Mouse (Mus musculus) embryonic stem cell, embryonic (primary cell): ENCODE measurements around the gene Otulin.

Experiments used
- CTCF ChIA-PET, 4 experiments: fragments of 300-600 bp in 2 of 4; fragments of 350-600 bp in 2 of 4; sonication (Branson Sonifier 250); formaldehyde crosslinking; loops; one replicate each; lab custom pipeline; 2022; ENCODE audit warnings: inconsistent platforms in 2 of 4; lab: Charles Lee
- POLR2A ChIA-PET, 4 experiments: fragments of 300-600 bp in 2 of 4; fragments of 350-600 bp in 2 of 4; sonication (Branson Sonifier 250); formaldehyde crosslinking; loops; one replicate each; lab custom pipeline; 2022; ENCODE audit warnings: antibody characterized with exemption in 4 of 4, inconsistent platforms in 1 of 4; lab: Charles Lee

Gene Otulin

DNA sequence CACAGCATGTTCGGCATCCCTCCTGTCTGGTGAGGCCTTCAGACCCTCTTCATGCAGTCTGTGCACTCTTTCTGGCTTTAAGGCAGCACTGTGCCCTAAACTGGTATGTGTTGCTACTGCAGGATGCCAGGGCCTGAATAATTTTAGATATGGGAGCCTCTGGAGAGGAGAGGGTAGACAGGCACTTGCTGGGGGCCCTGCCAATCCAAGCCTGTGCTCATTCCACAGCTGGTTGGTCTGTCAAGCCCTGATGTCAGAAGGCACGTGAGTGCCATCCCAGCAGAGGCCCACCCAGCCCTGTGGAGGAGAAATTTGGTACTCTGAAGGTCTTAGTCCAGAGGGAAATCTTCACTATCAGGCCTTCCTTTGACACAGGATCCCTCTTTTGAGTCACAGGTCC, 49.7 kb downstream of the Otulin start:
- ChIA-PET POLR2A (interaction anchor here in 1 of 4 experiments (0.9 to 1.6 kb wide), 2 partner anchors 13 to 16 kb away, joined by 3 to 4 read pairs; no protein-coding TSS in a partner anchor), CTCF (interaction anchor here in 1 of 4 experiments (2.4 kb wide), 1 partner anchor 13 kb away, joined by 6 read pairs; no protein-coding TSS in a partner anchor)

DNA sequence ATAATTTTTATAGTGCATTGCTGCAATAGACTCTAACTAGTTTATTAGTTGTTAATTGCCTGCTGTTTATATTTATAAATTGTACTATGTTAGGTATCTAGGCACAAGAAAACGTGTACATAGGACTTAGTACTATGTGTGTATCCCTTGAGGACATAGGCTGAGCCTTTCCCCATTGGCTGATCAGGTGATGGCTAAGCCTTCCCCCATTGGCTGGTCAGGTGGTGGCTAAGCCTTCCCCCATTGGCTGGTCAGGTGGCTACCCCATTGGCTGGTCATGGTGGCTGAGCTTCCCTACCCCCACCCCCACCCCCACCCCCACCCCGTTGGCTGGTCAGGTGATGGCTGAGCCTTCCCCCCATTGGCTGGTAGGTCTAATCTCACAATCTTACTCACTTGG, 50.6 kb downstream of the Otulin start:
- CTCF ChIA-PET: no interaction called here
- POLR2A ChIA-PET: interaction anchor here in 1 of 4 experiments (0.7 to 1.1 kb wide), 2 partner anchors 11 to 50 kb away, joined by 4 read pairs; no protein-coding TSS in a partner anchor

DNA sequence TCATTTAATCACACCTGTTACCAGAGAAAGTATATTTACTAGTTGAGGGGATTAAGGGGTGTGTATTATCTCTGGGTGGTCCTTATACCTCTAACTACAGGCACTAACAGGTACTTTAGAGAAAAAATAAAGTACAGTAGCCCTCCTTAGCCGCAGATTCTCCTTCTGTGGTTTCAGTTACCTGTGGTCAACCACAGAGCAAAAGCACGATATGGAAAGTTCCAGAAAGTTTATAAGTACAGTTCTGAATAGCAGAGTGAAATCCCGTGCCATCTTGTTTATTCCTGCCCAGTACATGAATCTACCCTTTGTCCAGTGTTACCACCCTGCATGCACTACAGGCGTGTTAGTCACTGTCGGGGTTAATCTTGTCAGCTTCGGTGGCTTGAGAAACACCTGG, 51.6 kb downstream of the Otulin start:
- CTCF ChIA-PET: no interaction called here
- POLR2A ChIA-PET: interaction anchor here in 1 of 4 experiments (1.1 kb wide), 1 partner anchor 12 kb away, joined by 4 read pairs; no protein-coding TSS in a partner anchor

DNA sequence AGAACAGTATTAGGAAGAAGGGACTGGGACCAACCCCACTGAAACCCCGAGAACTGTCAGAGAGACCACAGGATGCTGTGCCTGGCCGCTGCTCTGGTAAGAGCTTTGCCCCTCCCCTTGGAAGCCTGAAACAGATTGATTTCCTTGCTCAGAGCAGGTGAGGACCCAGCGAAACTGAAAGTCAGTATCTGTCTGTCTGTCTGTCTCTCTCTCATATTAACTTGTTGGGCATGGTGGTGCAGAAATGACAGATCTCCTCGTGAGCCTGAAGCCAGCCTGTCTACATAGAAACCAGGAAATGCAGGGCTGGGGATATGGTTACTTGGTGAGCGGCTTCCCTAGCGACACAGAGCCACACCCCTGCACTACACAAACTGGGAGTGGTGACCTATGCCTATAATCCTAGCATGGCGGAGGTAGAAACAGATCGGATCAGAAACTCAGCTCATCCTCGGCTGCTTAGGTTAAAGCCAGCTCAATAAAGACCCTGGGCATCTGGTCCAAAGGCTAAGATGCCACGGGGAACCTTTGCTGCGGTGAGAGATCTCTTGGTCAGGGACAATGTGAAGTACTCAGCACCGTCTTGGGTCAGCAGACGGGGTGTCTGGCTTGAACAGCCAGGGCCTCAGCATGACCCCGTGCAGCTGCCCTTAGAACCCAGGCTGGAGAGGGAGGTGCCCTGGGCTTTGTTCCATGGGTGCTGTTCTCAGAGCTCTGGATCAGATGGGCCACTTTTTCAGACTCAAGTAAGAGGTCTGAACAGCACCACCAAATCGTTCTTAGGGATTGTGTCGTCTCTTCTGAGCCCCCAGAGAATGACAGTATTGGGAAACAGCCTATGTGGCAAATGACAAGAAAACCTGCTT, 52.3 kb downstream of the Otulin start:
- POLR2A ChIA-PET: interaction anchor here in 3 of 4 experiments (0.5 to 1.0 kb wide), 5 partner anchors 16 to 233 kb away, joined by 3 to 5 read pairs (median 3); no protein-coding TSS in a partner anchor

DNA sequence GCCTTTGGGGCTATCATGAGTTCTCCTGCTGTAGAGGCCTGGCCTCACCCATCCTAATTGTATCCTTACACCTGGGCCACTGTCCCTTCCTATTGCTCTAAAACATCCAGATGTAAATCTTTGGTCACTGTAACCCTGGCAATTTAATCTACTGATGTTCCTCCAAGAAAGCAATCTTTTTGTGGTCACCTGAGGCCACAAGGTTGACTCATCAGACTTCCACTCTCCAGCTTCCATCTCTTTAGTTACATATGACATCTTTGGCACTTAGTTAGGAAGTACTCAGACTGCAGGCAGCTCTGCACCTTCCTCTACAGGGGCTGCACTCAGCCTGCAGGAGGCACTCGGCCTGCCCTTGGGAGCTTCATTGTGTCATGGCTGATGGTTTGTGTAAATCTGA, 53.6 kb downstream of the Otulin start:
- ChIA-PET CTCF (no interaction called here), POLR2A (interaction anchor here in 1 of 4 experiments (1.1 kb wide), 1 partner anchor 9 kb away, joined by 3 read pairs; no protein-coding TSS in a partner anchor)

More for the DNA sequence above, 52.3 kb downstream of the Otulin start:
- CTCF ChIA-PET: interaction anchor here in 1 of 4 experiments (0.6 kb wide), 1 partner anchor 113 kb away, joined by 6 read pairs; no protein-coding TSS in a partner anchor

DNA sequence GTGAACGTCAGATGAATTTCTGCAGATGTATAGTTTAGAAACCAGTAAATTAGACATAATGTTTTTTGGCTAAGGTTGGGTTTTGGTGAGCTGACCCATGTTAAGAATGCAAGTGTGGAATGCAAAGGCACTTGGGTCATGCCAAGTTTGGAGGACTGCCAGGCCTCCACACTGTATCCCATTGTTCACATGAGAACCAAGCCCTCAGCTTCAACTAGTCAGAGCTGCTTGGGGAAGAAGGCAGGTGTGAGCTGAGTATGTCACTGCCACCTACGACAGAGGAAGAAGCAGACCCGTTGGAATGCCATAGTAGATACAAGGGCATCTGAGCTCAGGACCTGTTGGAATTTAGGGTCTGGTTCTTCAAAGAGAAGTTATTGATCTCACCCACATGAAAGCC, 54.6 kb downstream of the Otulin start:
- CTCF ChIA-PET: interaction anchor here in 1 of 4 experiments (0.7 kb wide), 1 partner anchor 923 kb away, joined by 3 read pairs; no protein-coding TSS in a partner anchor
- POLR2A ChIA-PET: interaction anchor here in 1 of 4 experiments (1.1 kb wide), 1 partner anchor 10 kb away, joined by 3 read pairs; no protein-coding TSS in a partner anchor

DNA sequence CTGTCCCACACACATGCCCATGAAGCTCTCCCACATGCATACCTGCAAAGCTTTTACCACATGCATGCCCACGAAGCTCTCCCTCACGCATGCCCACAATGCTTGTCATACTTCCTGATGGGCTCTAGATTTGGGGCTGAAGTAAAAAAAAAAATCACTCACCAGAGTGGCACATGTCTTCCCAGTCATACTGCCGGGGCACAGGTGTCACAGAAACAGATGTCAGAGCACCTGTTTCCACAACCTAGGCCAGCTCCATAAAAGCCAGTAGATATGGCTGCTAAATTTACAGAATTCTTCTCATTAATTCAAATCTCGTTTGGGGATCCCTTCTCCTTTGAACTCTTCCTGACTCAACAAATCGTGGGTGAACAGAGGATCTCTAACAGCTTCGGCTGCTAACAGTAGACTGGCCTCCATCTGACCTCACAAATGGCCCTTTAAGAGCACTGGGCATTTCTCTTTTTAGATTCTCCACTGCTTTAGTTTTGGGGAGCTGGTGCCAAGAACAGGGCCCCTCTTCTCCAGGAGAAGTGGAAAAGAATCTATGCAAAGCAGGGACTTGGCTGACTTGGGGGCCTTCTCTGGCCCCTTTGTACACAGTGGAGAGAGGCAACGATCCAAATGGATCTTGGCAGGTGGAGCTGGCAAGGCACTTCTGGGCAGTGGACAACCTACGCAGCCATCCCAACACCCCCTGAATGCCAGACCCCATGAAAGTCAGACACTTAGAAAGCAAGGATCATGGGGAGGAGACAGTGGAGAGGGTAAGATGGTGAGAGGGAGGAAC, 55.3 kb downstream of the Otulin start:
- CTCF ChIA-PET: no interaction called here
- POLR2A ChIA-PET: interaction anchor here in 1 of 4 experiments (0.5 kb wide), 1 partner anchor 402 kb away, joined by 3 read pairs; no protein-coding TSS in a partner anchor

DNA sequence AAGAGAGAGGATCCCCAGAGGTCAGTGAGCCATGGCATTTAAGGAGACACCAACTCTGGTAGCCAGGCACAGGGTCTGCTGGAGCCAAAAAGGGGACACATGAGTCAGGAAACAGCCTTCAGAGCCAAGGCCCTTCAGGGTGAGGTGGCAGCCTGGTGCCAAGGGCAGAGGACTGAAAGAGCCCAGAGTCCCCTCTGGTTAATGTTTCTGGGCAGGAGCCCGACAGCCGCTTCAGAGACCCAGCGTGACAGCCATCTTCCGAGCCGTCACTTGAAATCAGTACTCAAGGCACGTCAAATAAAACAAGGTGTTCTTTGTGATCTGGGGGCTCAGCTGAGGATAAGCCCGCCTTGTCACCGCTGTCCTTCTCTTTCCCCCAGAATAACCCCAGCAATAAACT, 59.3 kb downstream of the Otulin start:
- ChIA-PET CTCF (no interaction called here), POLR2A (interaction anchor here in 1 of 4 experiments (0.8 to 1.5 kb wide), 3 partner anchors 18 to 212 kb away, joined by 3 read pairs; no protein-coding TSS in a partner anchor)

DNA sequence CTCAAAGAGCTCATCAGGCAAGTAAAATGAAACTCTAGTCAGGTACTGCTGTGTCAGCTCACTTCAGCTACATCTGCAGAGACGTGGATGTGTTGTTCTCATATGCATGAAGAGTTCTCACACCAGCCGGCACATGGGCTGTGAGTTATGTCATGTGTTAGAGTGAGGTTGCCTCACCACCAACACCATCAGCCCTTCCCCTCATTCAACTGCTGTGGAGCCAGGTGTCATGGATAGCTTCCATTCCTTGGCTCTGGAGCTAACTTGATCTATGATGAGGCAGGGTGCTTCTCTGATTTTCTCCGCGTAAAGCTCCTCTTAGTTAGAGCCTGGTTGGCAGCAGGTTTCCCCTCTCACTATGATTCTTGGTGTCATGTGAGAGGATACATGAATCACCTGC, 60.1 kb downstream of the Otulin start:
- ChIA-PET POLR2A (interaction anchor here in 3 of 4 experiments (0.6 to 1.6 kb wide), 6 partner anchors 10 to 121 kb away, joined by 3 to 6 read pairs (median 3); no protein-coding TSS in a partner anchor), CTCF (interaction anchor here in 1 of 4 experiments (1.0 kb wide), 1 partner anchor 13 kb away, joined by 3 read pairs; no protein-coding TSS in a partner anchor)

DNA sequence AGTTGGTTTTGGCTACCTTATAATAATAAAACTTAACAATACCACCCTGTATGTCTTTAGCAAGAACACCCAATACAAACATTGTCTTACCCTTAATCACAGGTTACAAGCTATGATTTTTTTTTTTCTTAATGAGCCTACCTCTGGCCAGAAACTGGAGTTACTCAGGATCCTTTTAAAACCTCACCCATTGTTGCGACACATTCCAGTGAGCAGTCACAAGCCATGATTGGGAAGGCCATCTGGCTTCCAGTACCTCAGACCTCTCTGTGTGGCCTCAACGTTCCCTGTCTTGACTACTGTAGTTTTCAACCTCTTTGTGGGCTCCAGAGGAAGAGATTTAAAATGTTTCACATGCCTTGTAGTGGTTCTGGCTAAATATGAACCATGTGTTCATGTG, 60.6 kb downstream of the Otulin start:
- POLR2A ChIA-PET: interaction anchor here in 3 of 4 experiments (0.6 to 1.6 kb wide), 5 partner anchors 9 to 120 kb away, joined by 3 to 6 read pairs (median 3); no protein-coding TSS in a partner anchor
- CTCF ChIA-PET: interaction anchor here in 1 of 4 experiments (1.0 kb wide), 1 partner anchor 13 kb away, joined by 3 read pairs; no protein-coding TSS in a partner anchor

DNA sequence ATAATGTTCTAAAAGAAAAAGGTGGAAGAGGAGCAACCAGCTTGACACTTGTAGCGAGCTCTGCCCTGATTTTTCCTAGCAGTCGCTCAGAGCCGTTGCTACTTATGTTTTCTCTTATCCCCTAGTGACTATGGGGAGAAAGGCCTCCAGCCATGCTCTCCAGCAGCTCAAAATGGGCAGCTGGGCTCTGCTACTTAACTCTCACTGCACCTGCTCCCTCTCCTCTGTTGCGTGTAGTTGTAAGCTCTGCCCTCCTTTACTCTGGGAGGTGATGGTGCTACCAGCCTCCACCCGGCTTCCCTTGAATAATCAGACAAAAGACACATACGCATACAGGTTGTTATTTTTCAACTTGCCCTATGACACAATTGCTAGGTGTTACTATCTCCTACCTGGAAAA, 62.1 kb downstream of the Otulin start:
- CTCF ChIA-PET: no interaction called here
- POLR2A ChIA-PET: interaction anchor here in 1 of 4 experiments (0.6 to 0.8 kb wide), 2 partner anchors 10 to 20 kb away, joined by 3 to 4 read pairs; no protein-coding TSS in a partner anchor

DNA sequence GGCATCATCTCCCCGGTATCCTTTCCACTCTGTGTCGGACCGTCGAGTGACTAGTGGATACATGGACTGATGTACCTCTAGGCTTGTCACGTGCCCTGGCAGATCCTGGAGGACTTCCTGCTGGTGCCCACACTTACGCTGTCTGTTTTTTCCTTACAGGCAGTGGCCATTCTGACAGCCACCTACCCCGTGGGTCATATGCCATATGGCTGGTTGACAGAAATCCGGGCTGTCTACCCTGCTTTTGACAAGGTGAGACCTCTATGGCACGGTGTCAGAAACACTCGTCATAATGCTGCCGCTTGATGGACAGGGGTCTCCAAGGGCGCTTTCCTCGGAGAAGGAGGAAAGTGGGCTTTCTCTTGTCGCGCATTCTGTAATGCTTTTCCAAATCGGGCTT, 63.1 kb downstream of the Otulin start:
- CTCF ChIA-PET: interaction anchor here in 1 of 4 experiments (0.6 to 1.1 kb wide), 2 partner anchors 23 to 26 kb away, joined by 3 read pairs; no protein-coding TSS in a partner anchor
- POLR2A ChIA-PET: interaction anchor here in 2 of 4 experiments (0.5 to 2.3 kb wide), 2 partner anchors 15 to 1798 kb away, joined by 3 to 6 read pairs; no protein-coding TSS in a partner anchor

DNA sequence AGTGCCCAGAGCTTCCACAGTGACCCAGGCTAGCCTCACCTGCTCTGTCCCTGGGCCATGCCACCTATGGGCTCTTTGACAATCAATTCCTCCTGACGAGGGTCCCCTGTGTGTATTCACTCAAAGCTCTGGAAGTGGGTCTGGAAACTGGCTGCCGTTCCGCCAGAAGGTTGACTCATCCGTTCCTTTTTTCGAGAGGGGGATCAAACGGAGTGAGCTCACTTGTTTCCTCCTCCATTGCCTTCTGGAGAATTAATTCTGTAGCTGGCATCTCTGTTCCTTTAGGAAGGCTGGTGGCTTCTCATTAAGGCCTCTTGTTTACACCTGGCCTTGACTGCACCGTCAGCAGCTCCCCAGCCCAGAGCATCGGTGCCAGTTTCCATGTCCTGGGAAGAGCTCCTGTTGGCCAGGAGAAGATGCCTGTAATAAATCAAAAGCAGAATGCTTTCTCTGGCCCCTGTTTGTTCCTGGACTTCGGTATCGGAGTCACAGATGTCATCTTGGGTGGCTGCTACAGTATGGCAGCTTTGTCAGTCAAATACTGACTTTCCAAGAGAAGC, 64.8 kb downstream of the Otulin start:
- ChIA-PET POLR2A (interaction anchor here in 3 of 4 experiments (0.5 to 2.3 kb wide), 6 partner anchors 10 to 125 kb away, joined by 3 to 6 read pairs (median 3); no protein-coding TSS in a partner anchor), CTCF (interaction anchor here in 1 of 4 experiments (0.8 to 1.2 kb wide), 2 partner anchors 9 to 28 kb away, joined by 3 to 5 read pairs; no protein-coding TSS in a partner anchor)

DNA sequence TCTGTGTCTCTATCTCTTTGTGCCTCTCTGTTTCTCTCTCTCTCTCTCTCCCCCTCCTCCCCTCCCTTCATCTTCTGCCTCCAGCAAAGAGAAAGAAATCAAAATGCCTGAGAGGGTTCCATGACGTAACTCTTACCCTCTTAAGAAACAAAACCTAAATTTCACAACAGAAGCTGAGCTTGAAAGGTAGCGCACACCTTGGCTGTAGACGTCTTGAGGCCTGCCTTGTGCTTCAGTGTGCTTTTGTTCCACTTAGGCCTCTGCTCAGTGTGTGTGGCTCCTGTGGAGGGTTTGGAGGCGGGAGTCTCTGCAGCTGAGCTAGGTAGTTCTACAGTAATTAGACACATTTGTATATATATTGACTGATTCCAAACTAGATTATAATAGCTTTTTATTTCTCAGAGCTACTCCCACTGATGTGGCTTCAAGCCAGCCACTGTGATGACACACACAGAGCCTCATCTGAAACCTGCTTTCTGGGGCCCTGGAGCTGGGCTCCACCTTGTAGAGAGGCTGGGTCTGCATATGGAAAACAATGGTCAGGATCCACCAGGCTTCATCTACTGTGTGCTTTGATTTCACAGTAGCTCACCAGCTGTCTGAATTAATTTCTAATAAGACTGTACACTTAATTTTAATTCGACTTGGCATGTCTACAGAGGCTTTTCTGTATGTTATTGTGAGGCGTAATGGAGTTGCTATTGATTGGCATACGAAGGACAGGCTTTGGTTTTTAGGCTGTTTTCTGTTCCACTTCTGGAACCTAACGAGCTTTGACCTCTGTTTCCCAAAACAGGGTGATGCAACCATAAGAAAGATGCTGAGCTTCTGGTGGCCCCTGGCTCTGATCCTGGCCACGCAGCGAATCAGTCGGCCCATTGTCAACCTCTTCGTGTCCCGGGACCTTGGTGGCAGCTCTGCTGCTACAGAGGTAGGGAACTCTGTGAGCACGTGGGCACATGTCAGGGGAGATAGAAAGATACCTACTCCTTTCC, 66.1 kb downstream of the Otulin start:
- CTCF ChIA-PET: interaction anchor here in 2 of 4 experiments (0.5 to 1.2 kb wide), 3 partner anchors 29 to 361 kb away, joined by 3 to 5 read pairs (median 3); partner anchors contain the start of gene Ank (in 1 of the 2)
- POLR2A ChIA-PET: interaction anchor here in 3 of 4 experiments (0.6 to 1.6 kb wide), 10 partner anchors 9 to 1985 kb away, joined by 3 to 4 read pairs (median 3); partner anchors contain the start of gene Ank (in 1 of the 3)

DNA sequence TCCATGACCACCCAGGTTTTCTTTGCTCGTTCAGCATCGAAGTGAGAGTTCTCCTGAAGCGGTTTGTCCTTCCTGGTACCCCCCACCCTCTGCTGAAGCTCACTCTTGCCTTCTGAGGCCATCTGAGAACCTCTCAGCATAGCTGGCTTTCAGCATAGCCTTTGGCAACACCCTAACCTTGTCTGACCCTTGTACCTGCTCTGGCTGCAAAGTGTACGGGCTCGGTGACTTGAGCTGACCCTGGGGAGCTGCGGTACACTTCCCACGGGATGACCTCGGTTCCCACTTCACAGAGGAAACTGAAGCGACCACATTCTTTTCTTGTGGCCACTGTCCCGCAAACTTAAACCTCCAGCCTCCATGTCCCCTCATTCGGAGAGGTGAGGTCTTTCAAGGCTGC, 70.2 kb downstream of the Otulin start:
- CTCF ChIA-PET: interaction anchor here in 1 of 4 experiments (0.7 kb wide), 1 partner anchor 23 kb away, joined by 3 read pairs; no protein-coding TSS in a partner anchor
- POLR2A ChIA-PET: interaction anchor here in 2 of 4 experiments (1.1 to 2.1 kb wide), 3 partner anchors 10 to 20 kb away, joined by 3 to 6 read pairs (median 3); no protein-coding TSS in a partner anchor
